Mouse (Mus musculus): ENCODE measurements around the gene Snhg11.

DNA sequence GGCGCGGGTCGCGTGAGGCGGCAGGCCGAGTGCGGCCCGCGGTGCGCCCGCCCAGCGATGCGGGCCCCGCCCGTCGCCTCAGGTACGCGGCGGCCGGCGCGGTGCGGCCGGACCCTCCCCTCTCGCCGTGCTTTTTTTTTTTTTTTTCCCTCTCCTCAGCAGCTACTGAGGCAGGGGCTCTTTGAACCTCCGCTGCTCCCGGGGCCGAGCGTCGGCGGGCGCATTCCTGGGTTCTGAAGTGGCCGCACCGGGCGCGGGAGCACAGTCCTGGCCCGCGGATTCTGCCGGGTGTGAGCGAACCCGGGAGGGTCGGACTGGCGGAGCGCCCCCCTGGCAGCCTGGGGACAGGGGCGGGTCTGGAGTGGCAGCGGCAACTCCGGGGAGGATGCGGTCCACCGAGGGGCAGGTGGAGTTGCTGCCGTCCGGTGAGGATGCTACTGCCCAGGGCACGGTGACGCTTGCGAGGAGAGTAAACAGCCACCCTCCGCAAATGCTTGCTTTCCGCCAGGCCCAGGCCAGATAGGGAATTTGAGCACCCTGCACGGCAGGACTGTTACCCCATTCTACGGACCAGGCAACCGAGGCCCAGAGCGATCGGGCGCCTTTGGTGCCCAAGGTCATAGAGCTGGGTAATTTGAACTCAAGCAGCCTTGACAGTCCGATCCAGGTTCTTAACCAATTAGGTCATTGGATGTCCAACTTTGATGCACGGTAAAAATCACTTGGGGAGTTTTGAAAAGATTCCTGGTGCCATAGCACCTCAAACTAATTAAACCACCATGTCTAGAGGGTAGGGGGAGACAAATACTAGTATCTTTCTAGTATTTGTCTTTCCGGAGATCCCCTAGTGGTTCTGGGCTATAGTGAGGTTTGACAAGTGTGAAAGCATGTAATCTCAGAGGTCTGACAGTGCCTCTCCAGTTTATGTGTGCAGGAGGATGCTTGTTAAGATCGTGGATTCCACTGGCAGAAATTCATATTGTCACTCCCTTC is 34.9 kb downstream of the Snhg11 start:
- TF ChIP-seq CHD2 (IDR thresholded peaks at IDR 0.05; ENCODE audit: low read depth, low read length) (no peak), ZC3H11A (IDR thresholded peaks at IDR 0.05; ENCODE audit: borderline replicate concordance, low read depth, low read length) (no peak)

Data from ES-E14 (cell line).